Mouse (Mus musculus) forebrain, postnatal 0 days (tissue): ENCODE data around the gene Coil. TPM values are rescaled to one million over a fixed set of nuclear protein-coding genes. Genes with fewer than 3 reads are reported as not detected.

Experiments used
- ATAC-seq: fragments of 200-750 bp; cut with Nextera tagmentation; 2 replicates; pipeline ENCODE4 v1.8.0; 2017; ENCODE audit warnings: mild to moderate bottlenecking, moderate library complexity
- DNase-seq: peaks from one replicate; pipeline ENCODE4 v3.0.0-alpha.2; 2015
- H3K27ac ChIP-seq: fragments of 300-500 bp; sonication (generic); 2 replicates; pipeline ENCODE4 v1.5.1; 2014; ENCODE audit warnings: low read depth, mild to moderate bottlenecking, antibody characterized with exemption, low read length, moderate library complexity, mixed read lengths
- H3K27me3 ChIP-seq: fragments of 300-500 bp; sonication (generic); 2 replicates; pipeline ENCODE4 v1.6.1; 2014; ENCODE audit warnings: mild to moderate bottlenecking, low read length, mixed read lengths; ENCODE audit not compliant: insufficient read depth
- H3K36me3 ChIP-seq: fragments of 300-500 bp; sonication (generic); 2 replicates; pipeline ENCODE4 v1.6.1; 2014; ENCODE audit warnings: mild to moderate bottlenecking, moderate library complexity; ENCODE audit not compliant: insufficient read depth
- H3K4me1 ChIP-seq: fragments of 300-500 bp; sonication (generic); 2 replicates; pipeline ENCODE4 v1.6.1; 2014; ENCODE audit warnings: antibody characterized with exemption; ENCODE audit not compliant: insufficient read depth
- H3K4me2 ChIP-seq: fragments of 300-500 bp; sonication (generic); 2 replicates; pipeline ENCODE4 v1.6.1; 2014; ENCODE audit warnings: low read depth, mild to moderate bottlenecking, moderate library complexity
- H3K4me3 ChIP-seq: fragments of 300-500 bp; sonication (generic); 2 replicates; pipeline ENCODE4 v1.5.1; 2014; ENCODE audit warnings: low read depth, low read length, mixed read lengths
- H3K9ac ChIP-seq: fragments of 300-500 bp; sonication (generic); 2 replicates; pipeline ENCODE4 v1.6.1; 2014; ENCODE audit warnings: mild to moderate bottlenecking
- H3K9me3 ChIP-seq: fragments of 300-500 bp; sonication (generic); 2 replicates; pipeline ENCODE4 v1.6.1; 2016; ENCODE audit warnings: low read length
- CTCF ChIP-seq: sonication (generic); IDR thresholded peaks from 2 replicates; pipeline ENCODE4 v1.5.1; 2016; ENCODE audit warnings: antibody characterized with exemption, control low read depth, low read depth
- WGBS: fragments of 180-500 bp; shearing (Covaris S2); extraction: QIAGEN DNeasy Blood & Tissue Kit; methylation state at CpG from one replicate; pipeline ENCODE4 v1.1.7; 2014; 5-methylcytosine and 5-hydroxymethylcytosine counted together
- polyA plus RNA-seq: library from polyadenylated mRNA; unstranded; fragments of >200 nt; fragmentation: Nextera tagmentation; extraction: Ambion mirVana; gene quantifications from 2 replicates; pipeline ENCODE4 v1.2.1, GENCODE M21; 2015
- total RNA-seq: library from RNA; depleted of rRNA; stranded (reverse); fragments of >200 nt; gene quantifications from 2 replicates; pipeline ENCODE4 v1.2.3, GENCODE M21; 2014; rRNA removed

The Coil gene
- total RNA-seq: 40.1 and 44.9 TPM in 2 replicates
- polyA plus RNA-seq: 23.7 and 25.5 TPM in 2 replicates

- DNase-seq (peak; percentile 16), ATAC-seq (no peak)
- WGBS: 37% methylated on average over 2 of the region's 2 CpGs
- no peaks in the 10 kb centered on the region for H3K4me1 ChIP-seq
- H3K9ac ChIP-seq: no peak within 1 kb of the TSS
- TF ChIP-seq CTCF: no peak
- H3K36me3 ChIP-seq: no peaks in the 10 kb centered on the region
- H3K27me3 ChIP-seq: no peaks in the 10 kb centered on the region
- no peak within 1 kb of the TSS for H3K4me2 ChIP-seq
- no peak within 1 kb of the TSS for H3K4me3 ChIP-seq
- no peaks in the 10 kb centered on the region for H3K9me3 ChIP-seq
- no peak within 1 kb of the TSS for H3K27ac ChIP-seq
These were observed at the start of gene Coil for GRCm38 (mm10) chr11:88970202-88970732. Gene Coil (plus strand): TSS chr11:88970252.

DNA sequence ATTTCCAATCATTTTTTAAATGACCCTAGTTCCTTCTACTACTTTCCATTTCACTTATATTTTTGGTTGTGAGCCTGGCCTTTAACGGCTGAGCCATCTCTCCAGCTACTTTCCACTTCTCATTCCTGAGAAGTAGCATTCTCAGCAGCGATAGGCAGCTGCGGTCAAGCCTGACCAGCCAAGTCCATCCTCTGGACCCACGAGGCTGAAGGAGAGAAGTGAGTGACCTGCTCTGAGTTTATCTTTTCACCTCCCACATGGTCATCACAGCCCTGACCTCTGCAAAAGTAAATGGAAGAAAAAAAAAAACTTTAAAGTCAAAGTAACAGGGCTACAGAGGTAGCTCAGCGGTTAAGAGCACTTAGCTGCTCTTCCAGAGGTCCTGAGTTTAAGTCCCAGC is 43.5 kb upstream of the Coil start:
- WGBS: 95% methylated on average over 5 of the region's 5 CpGs
- Histone ChIP-seq H3K4me1 (no peaks in the 10 kb centered on the region), H3K9ac (no peak overlapping the region), H3K4me2 (no peak overlapping the region), H3K4me3 (no peak overlapping the region), H3K27ac (no peak overlapping the region), H3K36me3 (peaks cover 70% of the 10 kb centered on the region), H3K9me3 (no peaks in the 10 kb centered on the region), H3K27me3 (no peaks in the 10 kb centered on the region)
- DNase-seq (no peak), ATAC-seq (no peak)
- no peak for TF ChIP-seq CTCF

DNA sequence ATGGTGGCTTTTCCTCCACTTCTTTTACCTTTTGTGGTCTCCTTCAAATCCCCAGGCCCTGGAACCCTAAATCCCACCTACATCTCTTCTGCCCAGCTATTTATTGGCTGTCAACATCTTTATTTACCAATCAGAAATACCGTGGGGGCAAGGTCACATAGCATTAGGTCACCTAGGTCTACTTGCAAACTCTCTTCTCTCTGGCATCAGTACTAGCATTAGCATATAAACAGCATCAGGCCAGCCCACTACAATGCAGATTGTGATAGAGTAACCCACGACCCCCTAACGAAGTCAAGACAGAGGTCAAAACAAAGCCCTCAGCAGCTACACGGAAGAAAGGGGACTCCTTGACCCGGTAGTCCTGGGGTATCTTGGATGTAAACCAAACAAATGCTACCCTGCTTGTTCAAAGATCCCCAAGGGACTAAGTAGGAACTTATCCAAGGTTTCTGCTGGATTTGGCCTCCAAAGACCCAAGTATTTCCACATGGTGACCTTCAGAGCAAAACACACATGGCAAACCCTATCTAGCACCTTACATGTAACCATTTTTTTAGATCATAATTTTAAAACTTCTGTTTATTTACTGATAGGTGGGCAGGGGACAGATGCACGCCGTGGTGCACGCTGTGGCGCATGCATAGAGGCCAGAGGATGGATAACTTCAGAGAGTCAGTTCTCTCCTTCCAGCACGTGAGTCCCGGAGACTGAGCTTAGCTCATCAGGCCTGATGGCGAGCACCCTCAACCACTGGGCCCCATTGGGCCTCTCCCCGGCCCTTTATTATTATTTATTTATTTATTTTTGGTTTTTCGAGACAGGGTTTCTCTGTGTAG is 38.1 kb upstream of the Coil start:
- no peak for TF ChIP-seq CTCF
- 80% methylated on average over 14 of the region's 14 CpGs for WGBS
- Histone ChIP-seq H3K9me3 (no peaks in the 10 kb centered on the region), H3K27me3 (no peaks in the 10 kb centered on the region), H3K36me3 (peaks cover 59% of the 10 kb centered on the region), H3K27ac (no peak overlapping the region), H3K9ac (no peak overlapping the region), H3K4me2 (no peak overlapping the region), H3K4me3 (no peak overlapping the region), H3K4me1 (no peaks in the 10 kb centered on the region)
- ATAC-seq (no peak), DNase-seq (no peak)

GRCm38 (mm10) chr11:88933030-88933429 is 37.0 kb upstream of the Coil start:
- TF ChIP-seq CTCF: no peak
- H3K9ac ChIP-seq: no peak overlapping the region
- no peak overlapping the region for H3K4me2 ChIP-seq
- H3K36me3 ChIP-seq: peaks cover 65% of the 10 kb centered on the region
- H3K4me1 ChIP-seq: no peaks in the 10 kb centered on the region
- ATAC-seq: no peak
- WGBS: 93% methylated on average over 9 of the region's 9 CpGs
- no peaks in the 10 kb centered on the region for H3K9me3 ChIP-seq
- no peak overlapping the region for H3K4me3 ChIP-seq
- DNase-seq: no peak
- no peaks in the 10 kb centered on the region for H3K27me3 ChIP-seq
- no peak overlapping the region for H3K27ac ChIP-seq

- WGBS: 94% methylated on average over 19 of the region's 19 CpGs
- DNase-seq (no peak), ATAC-seq (no peak)
- Histone ChIP-seq H3K9me3 (no peaks in the 10 kb centered on the region), H3K4me2 (no peak overlapping the region), H3K9ac (no peak overlapping the region), H3K4me1 (no peaks in the 10 kb centered on the region), H3K27me3 (no peaks in the 10 kb centered on the region), H3K4me3 (no peak overlapping the region), H3K36me3 (peaks cover 58% of the 10 kb centered on the region), H3K27ac (no peak overlapping the region)
- TF ChIP-seq CTCF: no peak
These were observed 35.7 kb upstream of the Coil start for GRCm38 (mm10) chr11:88934089-88935000.

DNA sequence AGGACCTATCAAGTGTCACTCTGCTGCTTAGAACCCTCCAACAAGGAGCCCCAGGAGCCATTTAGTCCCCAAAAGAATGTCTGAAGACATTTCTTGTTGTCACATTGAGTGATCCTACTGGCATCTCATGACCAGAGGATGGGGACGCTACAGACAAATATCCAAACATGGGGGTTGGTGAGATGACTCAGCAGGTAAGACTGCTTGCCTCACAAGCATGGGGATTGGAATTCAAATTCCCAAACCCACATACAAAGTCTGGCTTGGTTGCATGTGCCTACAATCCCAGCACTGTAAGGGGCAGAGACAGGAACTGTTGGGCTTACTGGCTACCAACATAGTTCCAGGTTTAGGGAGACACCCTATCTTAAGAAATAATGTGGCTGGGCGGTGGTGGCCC is 32.2 kb upstream of the Coil start:
- Histone ChIP-seq H3K4me1 (no peaks in the 10 kb centered on the region), H3K4me2 (no peak overlapping the region), H3K9me3 (no peaks in the 10 kb centered on the region), H3K27me3 (no peaks in the 10 kb centered on the region), H3K36me3 (peaks cover 51% of the 10 kb centered on the region), H3K9ac (no peak overlapping the region), H3K4me3 (no peak overlapping the region), H3K27ac (no peak overlapping the region)
- TF ChIP-seq CTCF: no peak
- DNase-seq (no peak), ATAC-seq (no peak)
- 94% methylated on average over 2 of the region's 2 CpGs for whole genome bisulfite sequencing
